Mouse (Mus musculus) hindbrain, postnatal 0 days (tissue): ENCODE data around the gene Lyrm4. TPM values are rescaled to one million over a fixed set of nuclear protein-coding genes. Genes with fewer than 3 reads are reported as not detected.
A peak's percentile ranks its signal among the peaks of the same experiment; 100 is the strongest.

Experiments used
- ATAC-seq: fragments of 200-750 bp; cut with Nextera tagmentation; 2 replicates; pipeline ENCODE4 v1.8.0; 2017; ENCODE audit warnings: mild to moderate bottlenecking, moderate TSS enrichment, moderate library complexity
- DNase-seq: peaks from one replicate; pipeline ENCODE4 v3.0.0-alpha.2; 2015; ENCODE audit warnings: low spot score
- H3K27ac ChIP-seq: fragments of 300-500 bp; sonication (generic); 2 replicates; pipeline ENCODE4 v1.5.1; 2014; ENCODE audit warnings: mild to moderate bottlenecking
- H3K27me3 ChIP-seq: fragments of 300-500 bp; sonication (generic); 2 replicates; pipeline ENCODE4 v1.6.1; 2014; ENCODE audit warnings: low read length, mixed read lengths; ENCODE audit not compliant: insufficient read depth
- H3K36me3 ChIP-seq: fragments of 300-500 bp; sonication (generic); 2 replicates; pipeline ENCODE4 v1.6.1; 2014; ENCODE audit warnings: low read length, mixed read lengths; ENCODE audit not compliant: insufficient read depth
- H3K4me1 ChIP-seq: fragments of 300-500 bp; sonication (generic); 2 replicates; pipeline ENCODE4 v1.6.1; 2014; ENCODE audit warnings: antibody characterized with exemption, low read length, mixed read lengths; ENCODE audit not compliant: insufficient read depth
- H3K4me2 ChIP-seq: fragments of 300-500 bp; sonication (generic); 2 replicates; pipeline ENCODE4 v1.6.1; 2014; ENCODE audit warnings: low read depth, mild to moderate bottlenecking, low read length, moderate library complexity, mixed read lengths
- H3K4me3 ChIP-seq: fragments of 300-500 bp; sonication (generic); 2 replicates; pipeline ENCODE4 v1.5.1; 2014; ENCODE audit warnings: low read length
- H3K9ac ChIP-seq: fragments of 300-500 bp; sonication (generic); replicated peaks from 2 replicates; pipeline ENCODE4 v1.6.1; 2014; ENCODE audit warnings: mild to moderate bottlenecking, low read length, moderate library complexity, mixed read lengths
- H3K9me3 ChIP-seq: fragments of 300-500 bp; sonication (generic); 2 replicates; pipeline ENCODE4 v1.6.1; 2016; ENCODE audit warnings: low read length, mixed read lengths
- CTCF ChIP-seq: IDR thresholded peaks from 2 replicates; pipeline ENCODE4 v1.5.1; 2016; ENCODE audit warnings: antibody characterized with exemption, control low read depth, low read depth
- WGBS: fragments of 180-500 bp; shearing (Covaris S2); extraction: QIAGEN DNeasy Blood & Tissue Kit; methylation state at CpG from one replicate; pipeline ENCODE4 v1.1.7; 2014; 5-methylcytosine and 5-hydroxymethylcytosine counted together
- polyA plus RNA-seq: library from polyadenylated mRNA; unstranded; fragments of >200 nt; fragmentation: Nextera tagmentation; extraction: Ambion mirVana; gene quantifications from 2 replicates; pipeline ENCODE4 v1.2.1, GENCODE M21; 2015
- total RNA-seq: library from RNA; depleted of rRNA; stranded (reverse); fragments of >200 nt; gene quantifications from 2 replicates; pipeline ENCODE4 v1.2.3, GENCODE M21; 2014

The Lyrm4 gene
- total and polyA plus RNA-seq, 2 experiments from 2014 or later, result 15.7 to 53.0 TPM

DNA sequence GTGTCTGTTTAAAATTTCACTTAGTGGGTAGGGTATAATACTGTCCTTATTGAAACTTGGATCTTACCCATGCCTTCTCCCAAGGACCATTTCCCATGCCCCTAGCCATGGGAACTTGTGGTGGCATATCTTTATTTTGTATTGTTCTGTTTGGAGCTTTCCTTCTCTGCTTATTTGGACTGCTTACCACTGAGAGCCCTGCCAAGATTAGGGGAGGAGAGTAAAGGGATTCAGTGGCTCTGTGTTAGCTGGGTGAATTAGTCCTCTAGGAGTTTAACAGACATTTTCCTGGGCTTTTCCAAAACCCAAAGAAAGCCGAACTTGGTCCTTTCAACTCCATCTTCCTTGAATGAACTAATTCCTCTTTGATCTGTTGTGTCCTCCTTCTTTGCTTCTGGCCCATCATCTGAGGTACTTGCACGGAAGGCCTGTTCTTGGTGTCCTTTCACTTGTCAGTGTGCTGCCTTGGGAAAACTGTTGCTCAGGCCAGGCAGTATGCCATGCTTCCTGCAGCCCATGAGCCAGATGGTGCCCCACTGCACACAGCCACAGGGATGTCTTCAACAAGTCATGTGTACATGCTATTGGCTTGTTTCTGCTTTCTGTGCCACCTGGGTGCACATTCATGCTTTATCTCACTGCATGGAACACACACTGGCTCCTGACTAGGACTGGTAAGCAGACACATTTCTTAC lies 12.2 kb upstream of the Lyrm4 start:
- 71% methylated on average over 2 of the region's 2 CpGs for WGBS
- peak overlapping the region; percentile 36 for H3K27ac ChIP-seq

DNA sequence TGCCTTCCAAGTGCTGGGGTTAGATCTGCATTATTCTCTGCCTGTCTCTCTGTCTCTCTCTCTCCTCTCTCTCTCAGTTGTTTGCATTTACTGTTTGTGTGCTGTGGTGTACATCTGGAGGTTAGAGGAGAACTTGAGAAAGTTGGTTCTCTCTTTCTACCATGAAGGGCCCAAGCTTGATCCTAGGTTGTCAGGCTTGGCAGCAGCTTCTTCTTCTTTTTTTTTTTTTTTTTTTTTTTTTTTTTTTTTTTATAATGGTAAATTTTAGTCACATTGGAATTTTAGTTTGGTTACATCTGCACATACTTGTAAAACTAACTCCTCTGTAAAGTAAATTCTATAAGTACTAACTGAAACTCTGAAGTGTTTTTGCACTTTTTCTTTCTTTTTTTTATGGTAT lies 3.3 kb upstream of the Lyrm4 start:
- no peaks in the 10 kb centered on the region for H3K27me3 ChIP-seq
- DNase-seq (no peak), ATAC-seq (no peak)
- H3K9ac ChIP-seq, result no peak overlapping the region
- no peak overlapping the region for H3K4me2 ChIP-seq
- no peak overlapping the region for H3K4me3 ChIP-seq
- H3K27ac ChIP-seq, result no peak overlapping the region
- TF ChIP-seq CTCF, result no peak
- H3K4me1 ChIP-seq, result no peaks in the 10 kb centered on the region
- no peaks in the 10 kb centered on the region for H3K36me3 ChIP-seq
- no peaks in the 10 kb centered on the region for H3K9me3 ChIP-seq

More for the DNA sequence above, 12.2 kb upstream of the Lyrm4 start:
- peak; percentile 78; the same call in 1 of the 2 replicates for ATAC-seq
- H3K27me3 ChIP-seq, result no peaks in the 10 kb centered on the region
- H3K4me1 ChIP-seq, result no peaks in the 10 kb centered on the region
- H3K4me3 ChIP-seq, result no peak overlapping the region
- H3K4me2 ChIP-seq, result no peak overlapping the region
- TF ChIP-seq CTCF, result no peak
- DNase-seq, result peak; percentile 68
- no peaks in the 10 kb centered on the region for H3K36me3 ChIP-seq
- H3K9ac ChIP-seq, result no peak overlapping the region
- no peaks in the 10 kb centered on the region for H3K9me3 ChIP-seq

- H3K9ac ChIP-seq, result no peak overlapping the region
- no peak for ATAC-seq
- no peaks in the 10 kb centered on the region for H3K4me1 ChIP-seq
- 72% methylated on average over 4 of the region's 4 CpGs for WGBS
- no peak for DNase-seq
- no peaks in the 10 kb centered on the region for H3K36me3 ChIP-seq
- no peak overlapping the region for H3K4me3 ChIP-seq
- H3K27ac ChIP-seq, result no peak overlapping the region
- TF ChIP-seq CTCF, result peak; percentile 5; the same call in 1 of the 2 replicates
- no peaks in the 10 kb centered on the region for H3K27me3 ChIP-seq
- no peaks in the 10 kb centered on the region for H3K9me3 ChIP-seq
- no peak overlapping the region for H3K4me2 ChIP-seq
Observed at GRCm38 (mm10) chr13:36119684-36120083, 2.4 kb upstream of the Lyrm4 start.

GRCm38 (mm10) chr13:36116520-36117142 lies 695 bp downstream of the Lyrm4 start:
- Histone ChIP-seq H3K27me3 (no peaks in the 10 kb centered on the region), H3K9me3 (no peaks in the 10 kb centered on the region), H3K36me3 (no peaks in the 10 kb centered on the region), H3K27ac (no peak overlapping the region), H3K4me2 (peak overlapping the region; percentile 62), H3K4me3 (peak overlapping the region; percentile 77), H3K9ac (peak overlapping the region; percentile 64), H3K4me1 (no peaks in the 10 kb centered on the region)
- TF ChIP-seq CTCF, result no peak
- 5% methylated on average over 21 of the region's 21 CpGs for whole genome bisulfite sequencing
- DNase-seq (peak; percentile 26), ATAC-seq (peak; percentile 30; the same call in 1 of the 2 replicates)

DNA sequence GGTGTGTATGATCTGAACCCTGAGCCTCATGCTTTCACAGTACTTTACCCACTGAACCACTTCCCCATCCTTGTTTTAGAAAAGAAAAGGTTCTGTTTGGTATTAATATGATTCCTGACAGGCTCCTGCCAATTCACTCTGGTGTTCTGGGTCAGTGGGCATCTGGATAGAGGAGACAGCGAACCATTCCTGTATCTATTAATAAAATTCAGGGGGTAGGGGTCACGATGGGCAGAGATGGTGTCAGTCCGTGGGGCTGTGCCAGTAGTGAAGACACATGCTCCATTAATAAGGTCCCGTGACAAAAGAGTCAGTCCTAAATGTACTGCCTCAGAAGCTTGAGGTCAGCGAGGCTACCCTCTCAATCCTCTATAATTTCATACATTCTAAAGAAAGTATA lies 4.1 kb downstream of the Lyrm4 start:
- 89% methylated on average over 5 of the region's 5 CpGs for WGBS
- TF ChIP-seq CTCF, result no peak
- Histone ChIP-seq H3K9me3 (no peaks in the 10 kb centered on the region), H3K9ac (no peak overlapping the region), H3K4me2 (no peak overlapping the region), H3K27me3 (no peaks in the 10 kb centered on the region), H3K27ac (no peak overlapping the region), H3K4me1 (no peaks in the 10 kb centered on the region), H3K36me3 (no peaks in the 10 kb centered on the region), H3K4me3 (no peak overlapping the region)
- ATAC-seq (no peak), DNase-seq (no peak)

DNA sequence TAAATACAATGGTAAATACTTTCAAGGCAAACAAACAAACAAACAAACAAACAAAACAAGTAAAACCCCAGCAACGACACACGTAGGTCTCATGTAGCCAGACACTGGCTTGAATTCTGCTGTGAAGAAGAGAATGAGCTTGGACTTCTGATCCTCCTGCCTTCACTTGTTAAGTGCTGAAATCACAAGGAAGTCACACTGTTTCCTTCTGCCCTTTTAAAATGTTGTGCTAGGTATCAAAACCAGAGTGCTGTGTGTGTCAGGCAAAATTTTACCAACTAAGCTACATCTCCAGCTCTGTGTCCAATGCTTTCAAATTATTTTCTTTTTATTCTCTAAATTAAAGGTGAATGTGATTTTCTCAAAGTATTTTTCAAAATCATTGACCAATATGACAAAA lies 6.0 kb downstream of the Lyrm4 start:
- TF ChIP-seq CTCF, result no peak
- Histone ChIP-seq H3K4me1 (no peaks in the 10 kb centered on the region), H3K36me3 (no peaks in the 10 kb centered on the region), H3K9ac (no peak overlapping the region), H3K27me3 (no peaks in the 10 kb centered on the region), H3K27ac (no peak overlapping the region), H3K4me2 (no peak overlapping the region), H3K4me3 (no peak overlapping the region), H3K9me3 (no peaks in the 10 kb centered on the region)
- no peak for ATAC-seq
- WGBS, result 92% methylated on average over 2 of the region's 2 CpGs
- no peak for DNase-seq

DNA sequence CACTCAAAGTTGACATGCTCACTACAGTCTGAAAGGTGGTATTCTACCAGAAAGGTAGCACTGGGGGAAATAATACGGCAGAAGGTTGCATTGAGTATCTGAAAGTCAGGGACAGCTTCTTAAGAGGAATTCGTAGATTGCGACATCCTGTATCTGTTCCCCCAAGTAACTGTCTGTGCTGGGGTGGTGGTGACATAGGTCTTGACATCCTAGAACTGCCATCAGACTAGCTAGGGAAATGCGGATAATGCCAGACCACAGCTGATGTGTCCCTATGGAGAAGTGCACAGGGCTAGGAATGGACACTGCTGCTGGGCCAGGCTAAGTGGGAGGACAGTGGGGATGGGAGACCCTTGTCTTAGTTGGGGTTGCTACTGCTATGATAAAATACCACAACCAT lies 8.8 kb downstream of the Lyrm4 start:
- H3K27ac ChIP-seq, result no peak overlapping the region
- no peaks in the 10 kb centered on the region for H3K9me3 ChIP-seq
- H3K4me1 ChIP-seq, result no peaks in the 10 kb centered on the region
- no peak for DNase-seq
- H3K4me3 ChIP-seq, result no peak overlapping the region
- H3K36me3 ChIP-seq, result no peaks in the 10 kb centered on the region
- no peak overlapping the region for H3K4me2 ChIP-seq
- WGBS, result 94% methylated on average over 4 of the region's 4 CpGs
- no peaks in the 10 kb centered on the region for H3K27me3 ChIP-seq
- TF ChIP-seq CTCF, result no peak
- ATAC-seq, result no peak
- H3K9ac ChIP-seq, result no peak overlapping the region
